Mouse (Mus musculus): Measurements from ENCODE around the gene Slc4a1ap. TPM values are rescaled to one million over a fixed set of nuclear protein-coding genes. Genes with fewer than 3 reads are reported as not detected.

Slc4a1ap gene
- total and polyA plus RNA-seq, 2 experiments from 2014 or later: 32.5 to 43.4 TPM

DNA sequence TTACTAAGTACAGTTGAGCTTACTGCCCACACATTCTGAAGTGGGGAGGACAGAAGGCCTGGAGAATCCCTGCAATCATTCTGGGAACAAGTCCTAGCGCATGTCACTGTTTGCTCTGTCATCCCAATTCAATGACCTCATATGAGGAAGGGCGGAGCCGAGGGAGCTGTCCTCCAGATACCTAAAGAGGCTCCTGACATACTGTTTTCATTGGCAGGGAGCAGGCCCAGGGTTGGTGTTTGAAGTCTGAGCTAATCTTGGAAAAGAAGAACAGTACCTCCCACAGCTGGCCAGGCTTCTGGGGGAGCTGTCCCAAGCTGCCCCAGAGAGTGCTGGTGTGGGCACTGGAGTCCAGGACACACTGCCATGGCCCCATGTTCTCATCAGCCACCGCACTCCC lies 38.2 kb downstream of the Slc4a1ap start:
- Histone ChIP-seq H3K9ac (replicated peaks; ENCODE audit: low read length) (no peak overlapping the region), H3K36me3 (ENCODE audit: insufficient read depth, low read length) (no peaks in the 10 kb centered on the region), H3K4me3 (ENCODE audit: low read length) (no peak overlapping the region), H3K4me2 (ENCODE audit: low read depth, low read length) (no peak overlapping the region), H3K27ac (no peak overlapping the region), H3K9me3 (ENCODE audit: low read length) (no peaks in the 10 kb centered on the region), H3K27me3 (ENCODE audit: insufficient read depth, low read length) (no peaks in the 10 kb centered on the region), H3K4me1 (ENCODE audit: insufficient read depth, low read length) (no peaks in the 10 kb centered on the region)
- WGBS: 91% methylated on average over 4 of the region's 4 CpGs
- no peak for DNase-seq (ENCODE audit: low spot score)
- no peak for TF ChIP-seq CTCF (IDR thresholded peaks at IDR 0.05; ENCODE audit: low read depth)
- no peak for ATAC-seq

DNA sequence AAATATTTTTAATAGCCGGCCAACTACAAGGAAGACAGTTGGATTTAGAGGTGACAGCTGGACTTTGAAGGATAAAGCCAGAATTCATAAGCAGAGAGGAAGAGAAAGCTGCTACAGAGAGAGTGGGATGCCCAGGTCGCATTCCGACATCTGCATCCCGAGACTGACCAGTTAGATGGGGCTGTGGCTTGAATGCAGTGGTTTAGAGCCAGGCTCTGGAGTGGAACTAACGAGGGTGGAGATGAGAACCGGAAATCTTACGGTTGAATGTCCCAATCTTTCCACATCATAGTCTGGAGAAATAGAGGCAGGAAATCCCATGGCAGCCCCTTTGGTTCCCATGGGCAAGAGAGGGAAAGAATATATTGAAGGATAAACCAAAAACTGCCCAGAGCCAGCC lies 39.2 kb downstream of the Slc4a1ap start:
- H3K36me3 ChIP-seq (ENCODE audit: insufficient read depth, low read length): no peaks in the 10 kb centered on the region
- 70% methylated on average over 7 of the region's 7 CpGs for WGBS
- no peak for ATAC-seq
- H3K4me3 ChIP-seq (ENCODE audit: low read length): no peak overlapping the region
- H3K4me2 ChIP-seq (ENCODE audit: low read depth, low read length): no peak overlapping the region
- peaks cover 2% of the 10 kb centered on the region; the same call in 1 of the 2 replicates for H3K4me1 ChIP-seq (ENCODE audit: insufficient read depth, low read length)
- H3K9me3 ChIP-seq (ENCODE audit: low read length): no peaks in the 10 kb centered on the region
- no peak overlapping the region for H3K9ac ChIP-seq (replicated peaks; ENCODE audit: low read length)
- H3K27ac ChIP-seq: no peak overlapping the region
- TF ChIP-seq CTCF (IDR thresholded peaks at IDR 0.05; ENCODE audit: low read depth): no peak
- H3K27me3 ChIP-seq (ENCODE audit: insufficient read depth, low read length): no peaks in the 10 kb centered on the region
- no peak for DNase-seq (ENCODE audit: low spot score)

DNA sequence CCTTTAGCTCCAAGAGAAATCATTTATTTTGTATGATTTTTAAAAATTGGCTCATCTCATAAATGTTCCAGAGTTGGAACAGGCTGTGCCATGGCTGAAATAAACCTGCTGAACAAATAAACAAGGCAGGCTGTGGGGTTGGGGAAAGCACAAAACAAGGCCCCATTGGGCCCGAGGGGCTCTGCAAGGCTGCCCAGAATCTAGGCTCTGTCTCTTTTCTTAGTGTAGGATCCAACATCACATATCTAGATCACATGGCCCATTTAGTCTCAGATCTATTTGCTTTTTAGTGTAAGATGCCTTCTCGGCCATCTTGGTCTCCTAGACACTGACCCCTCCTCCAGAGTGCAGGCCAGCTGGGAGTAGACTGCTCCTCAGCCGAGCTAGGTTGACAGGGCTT lies 39.7 kb downstream of the Slc4a1ap start:
- Histone ChIP-seq H3K36me3 (ENCODE audit: insufficient read depth, low read length) (no peaks in the 10 kb centered on the region), H3K9ac (replicated peaks; ENCODE audit: low read length) (no peak overlapping the region), H3K27ac (no peak overlapping the region), H3K9me3 (ENCODE audit: low read length) (no peaks in the 10 kb centered on the region), H3K27me3 (ENCODE audit: insufficient read depth, low read length) (no peaks in the 10 kb centered on the region), H3K4me2 (ENCODE audit: low read depth, low read length) (no peak overlapping the region), H3K4me1 (ENCODE audit: insufficient read depth, low read length) (peaks cover 3% of the 10 kb centered on the region; the same call in 1 of the 2 replicates), H3K4me3 (ENCODE audit: low read length) (no peak overlapping the region)
- 34% methylated on average over 3 of the region's 3 CpGs for WGBS
- DNase-seq (ENCODE audit: low spot score) (no peak), ATAC-seq (0 out of 2 replicates have a peak, but pooled peaks have one; percentile 43)
- no peak for TF ChIP-seq CTCF (IDR thresholded peaks at IDR 0.05; ENCODE audit: low read depth)

DNA sequence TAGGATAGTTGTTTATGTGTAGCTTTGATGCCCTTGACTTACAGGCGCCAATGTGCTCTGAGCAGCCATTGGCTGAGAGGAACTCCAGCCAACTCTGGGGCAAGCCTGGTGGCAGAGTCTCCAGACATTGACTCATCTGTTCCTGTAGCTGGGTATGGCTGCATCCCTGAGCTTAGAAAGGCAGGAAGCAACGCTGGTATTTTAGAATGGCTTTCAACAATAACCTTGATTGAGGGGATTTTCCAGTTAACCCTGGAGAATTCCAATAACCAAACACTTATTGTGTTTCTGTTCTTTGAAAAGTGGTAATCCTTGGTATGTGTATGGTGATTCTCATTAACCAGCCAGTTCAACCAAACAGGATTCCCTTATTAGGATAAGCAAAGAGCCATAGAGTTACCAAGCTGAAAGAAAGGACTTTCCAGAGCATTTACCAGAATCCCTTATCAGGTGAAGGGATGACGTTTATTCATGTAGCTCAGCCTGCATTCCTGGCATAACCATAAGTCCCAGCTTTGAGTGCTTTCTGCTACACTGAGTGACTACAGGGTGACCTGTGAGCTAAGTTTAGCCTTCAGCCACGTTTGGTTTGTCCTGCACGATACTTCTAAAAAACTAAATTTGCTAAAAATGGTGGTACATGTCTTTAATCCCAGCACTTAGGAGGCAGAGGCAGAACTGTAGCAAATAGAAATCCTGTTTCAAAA lies 41.3 kb downstream of the Slc4a1ap start:
- TF ChIP-seq CTCF (IDR thresholded peaks at IDR 0.05; ENCODE audit: low read depth): no peak
- DNase-seq (ENCODE audit: low spot score) (no peak), ATAC-seq (no peak)
- WGBS: 79% methylated on average over 5 of the region's 5 CpGs
- no peaks in the 10 kb centered on the region for H3K9me3 ChIP-seq (ENCODE audit: low read length)
- H3K27me3 ChIP-seq (ENCODE audit: insufficient read depth, low read length): no peaks in the 10 kb centered on the region
- H3K4me2 ChIP-seq (ENCODE audit: low read depth, low read length): no peak overlapping the region
- H3K4me1 ChIP-seq (ENCODE audit: insufficient read depth, low read length): peaks cover 3% of the 10 kb centered on the region; the same call in 1 of the 2 replicates
- H3K27ac ChIP-seq: no peak overlapping the region
- H3K4me3 ChIP-seq (ENCODE audit: low read length): no peak overlapping the region
- no peaks in the 10 kb centered on the region for H3K36me3 ChIP-seq (ENCODE audit: insufficient read depth, low read length)
- no peak overlapping the region for H3K9ac ChIP-seq (replicated peaks; ENCODE audit: low read length)

DNA sequence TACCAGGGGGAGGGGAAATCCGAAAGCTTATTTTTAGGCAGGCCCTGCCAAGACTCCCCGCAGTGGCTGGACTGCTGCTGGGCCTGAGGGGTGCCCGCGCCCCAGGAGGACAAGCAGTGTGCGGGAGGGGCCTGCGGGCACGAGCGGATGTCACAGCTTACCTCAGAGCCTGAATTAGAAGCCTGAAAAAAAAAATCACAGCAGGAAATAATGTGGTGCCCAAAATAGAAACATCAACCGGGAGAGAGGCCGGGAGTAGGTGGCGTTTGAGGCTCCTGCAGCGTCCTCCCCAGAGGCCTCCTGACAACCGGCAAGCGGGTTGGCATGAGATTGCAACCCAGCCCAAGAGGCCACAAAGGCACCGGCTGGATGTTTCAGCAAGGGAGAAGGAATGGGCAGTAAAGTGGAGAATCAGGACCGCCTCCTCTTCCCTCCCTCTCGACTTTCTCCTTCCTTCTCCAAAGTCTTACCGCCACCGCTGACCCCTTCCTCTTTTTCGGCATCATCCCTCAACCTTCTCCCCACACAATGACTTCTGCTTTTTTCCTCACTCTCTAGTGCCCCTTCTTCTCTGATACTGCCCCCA lies 44.3 kb downstream of the Slc4a1ap start:
- Histone ChIP-seq H3K9ac (replicated peaks; ENCODE audit: low read length) (0 out of 2 replicates have a peak overlapping the region, but pooled peaks have one; percentile 22), H3K4me2 (ENCODE audit: low read depth, low read length) (peak overlapping the region; percentile 34), H3K9me3 (ENCODE audit: low read length) (no peaks in the 10 kb centered on the region), H3K4me1 (ENCODE audit: insufficient read depth, low read length) (peaks cover 3% of the 10 kb centered on the region; the same call in 1 of the 2 replicates), H3K27me3 (ENCODE audit: insufficient read depth, low read length) (no peaks in the 10 kb centered on the region), H3K36me3 (ENCODE audit: insufficient read depth, low read length) (no peaks in the 10 kb centered on the region), H3K4me3 (ENCODE audit: low read length) (peak overlapping the region; percentile 13), H3K27ac (no peak overlapping the region)
- TF ChIP-seq CTCF (IDR thresholded peaks at IDR 0.05; ENCODE audit: low read depth): no peak
- ATAC-seq: no peak; the same call in 1 of the 2 replicates
- peak; percentile 24 for DNase-seq (ENCODE audit: low spot score)
- WGBS: 14% methylated on average over 20 of the region's 20 CpGs

DNA sequence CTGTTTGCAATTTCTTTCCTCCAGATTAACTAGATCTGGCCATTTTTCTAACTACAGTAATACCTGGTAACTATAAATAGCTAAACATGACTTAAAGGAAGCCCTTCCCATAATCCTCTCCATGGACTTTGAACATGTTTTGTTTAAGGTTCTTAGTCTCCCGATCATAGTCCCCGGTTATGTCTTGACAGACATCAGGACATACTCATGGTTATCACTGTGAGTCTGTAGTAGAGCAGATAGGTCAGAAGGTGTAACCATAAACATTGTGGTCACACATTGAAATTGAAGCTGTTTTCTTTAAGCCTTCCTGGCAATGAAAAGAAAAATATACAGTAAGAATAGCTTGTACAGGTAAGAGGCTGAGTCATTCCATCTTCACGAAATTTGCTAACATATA lies 46.9 kb downstream of the Slc4a1ap start:
- TF ChIP-seq CTCF (IDR thresholded peaks at IDR 0.05; ENCODE audit: low read depth): no peak
- no peak for ATAC-seq
- H3K4me1 ChIP-seq (ENCODE audit: insufficient read depth, low read length): peaks cover 3% of the 10 kb centered on the region; the same call in 1 of the 2 replicates
- H3K27me3 ChIP-seq (ENCODE audit: insufficient read depth, low read length): no peaks in the 10 kb centered on the region
- no peak overlapping the region for H3K27ac ChIP-seq
- no peak overlapping the region for H3K9ac ChIP-seq (replicated peaks; ENCODE audit: low read length)
- no peak overlapping the region for H3K4me2 ChIP-seq (ENCODE audit: low read depth, low read length)
- 92% methylated on average over 3 of the region's 3 CpGs for WGBS
- no peaks in the 10 kb centered on the region for H3K36me3 ChIP-seq (ENCODE audit: insufficient read depth, low read length)
- DNase-seq (ENCODE audit: low spot score): no peak
- H3K4me3 ChIP-seq (ENCODE audit: low read length): no peak overlapping the region
- no peaks in the 10 kb centered on the region for H3K9me3 ChIP-seq (ENCODE audit: low read length)

DNA sequence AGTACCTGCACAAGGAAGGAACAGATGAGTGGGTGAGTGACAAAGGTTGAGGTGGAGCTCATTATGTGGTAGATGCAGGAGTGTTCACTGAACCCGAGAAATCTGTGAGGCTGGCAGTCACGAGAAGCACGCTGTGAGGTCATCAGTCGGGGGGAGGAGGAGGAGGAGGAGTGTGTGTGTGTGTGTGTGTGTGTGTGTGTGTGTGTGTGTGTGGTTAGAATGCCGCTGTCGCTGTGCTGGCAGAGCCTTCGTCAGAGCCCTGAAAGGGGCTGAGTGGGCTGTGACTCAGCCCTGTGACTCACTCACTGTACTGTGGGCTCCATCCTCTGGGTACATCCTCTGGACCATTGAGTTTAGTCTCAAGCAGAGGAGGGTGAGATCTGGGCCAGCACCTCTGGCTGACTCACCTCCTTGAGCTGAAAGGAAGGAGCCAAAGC lies 49.8 kb downstream of the Slc4a1ap start:
- no peak overlapping the region for H3K4me3 ChIP-seq (ENCODE audit: low read length)
- no peak for DNase-seq (ENCODE audit: low spot score)
- WGBS: 66% methylated on average over 5 of the region's 7 CpGs
- no peak overlapping the region for H3K9ac ChIP-seq (replicated peaks; ENCODE audit: low read length)
- no peaks in the 10 kb centered on the region for H3K36me3 ChIP-seq (ENCODE audit: insufficient read depth, low read length)
- no peak for TF ChIP-seq CTCF (IDR thresholded peaks at IDR 0.05; ENCODE audit: low read depth)
- H3K4me1 ChIP-seq (ENCODE audit: insufficient read depth, low read length): no peaks in the 10 kb centered on the region
- no peak overlapping the region for H3K27ac ChIP-seq
- no peak overlapping the region for H3K4me2 ChIP-seq (ENCODE audit: low read depth, low read length)
- peak; percentile 47; the same call in 1 of the 2 replicates for ATAC-seq
- H3K27me3 ChIP-seq (ENCODE audit: insufficient read depth, low read length): no peaks in the 10 kb centered on the region
- H3K9me3 ChIP-seq (ENCODE audit: low read length): no peaks in the 10 kb centered on the region
